Mouse (Mus musculus) thymus, adult 2 months (tissue): ENCODE data around the gene Ikzf4.

Experiments
- CTCF ChIP-seq: fragments of 200-500 bp; IDR thresholded peaks from 2 replicates; pipeline ENCODE4 v1.5.1; 2012; ENCODE audit warnings: mild to moderate bottlenecking, control low read depth, low read length, moderate library complexity, borderline replicate concordance; ENCODE audit not compliant: control insufficient read depth, poor library complexity, insufficient read depth; ENCODE audit errors: extremely low read depth
- POLR2A ChIP-seq: fragments of 200-500 bp; IDR thresholded peaks from 2 replicates; pipeline ENCODE4 v1.6.1; 2012; ENCODE audit warnings: mild to moderate bottlenecking, low read length, control low read depth, moderate library complexity; ENCODE audit not compliant: control insufficient read depth, poor library complexity, insufficient read depth; ENCODE audit errors: extremely low read depth

DNA sequence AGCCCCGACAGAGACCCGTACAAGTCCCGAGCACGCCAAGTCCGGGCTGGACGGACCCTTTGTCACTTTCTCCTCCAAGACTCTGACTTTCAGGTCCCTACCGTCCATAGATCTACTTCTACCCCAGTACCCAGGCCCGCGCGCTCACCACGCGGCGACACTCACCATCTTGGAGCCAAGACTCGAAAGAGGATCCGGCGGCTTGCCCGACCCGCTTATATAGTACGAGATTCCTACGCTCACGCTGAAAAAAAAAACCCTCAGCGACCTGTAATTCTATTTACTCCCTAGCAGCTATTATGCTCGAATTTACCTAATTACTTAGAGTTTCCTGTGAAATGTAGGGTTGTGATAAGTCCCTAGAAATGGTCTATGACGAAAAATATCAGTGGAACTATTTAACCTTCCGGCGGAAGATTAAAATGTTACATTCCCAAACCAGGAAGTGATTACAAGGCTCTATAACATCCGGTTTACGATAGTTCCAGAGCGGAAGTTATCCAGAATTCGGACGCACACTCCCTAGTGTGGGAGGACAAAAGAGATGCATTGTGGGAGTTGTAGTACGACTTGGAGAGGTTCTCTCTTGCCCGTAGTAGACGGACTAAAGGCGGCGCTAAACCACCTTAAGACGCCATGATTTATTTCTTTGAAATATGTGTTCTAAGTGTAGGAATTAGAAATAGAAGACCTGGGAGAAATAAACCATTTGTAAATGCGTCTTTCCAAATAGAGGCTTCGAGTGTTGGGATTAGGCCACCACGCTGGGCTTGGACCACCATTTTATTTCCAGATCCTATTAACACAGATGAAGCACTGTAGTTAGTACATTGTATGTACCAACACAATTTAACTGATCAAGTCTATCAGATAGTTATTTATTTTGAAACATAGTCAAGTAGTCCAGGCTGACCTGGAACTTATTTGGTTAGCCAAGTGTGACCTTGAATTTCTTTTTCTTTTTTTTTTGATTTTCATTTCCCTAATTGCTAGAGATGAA is 19.2 kb downstream of the Ikzf4 start, which contains the start of gene Rps26:
- TF ChIP-seq CTCF (no peak), POLR2A (peak; percentile 92)
